Mouse (Mus musculus): ENCODE results near the gene Elovl2.
A peak's percentile ranks its signal among the peaks of the same experiment; 100 is the strongest.

Elovl2 gene

DNA sequence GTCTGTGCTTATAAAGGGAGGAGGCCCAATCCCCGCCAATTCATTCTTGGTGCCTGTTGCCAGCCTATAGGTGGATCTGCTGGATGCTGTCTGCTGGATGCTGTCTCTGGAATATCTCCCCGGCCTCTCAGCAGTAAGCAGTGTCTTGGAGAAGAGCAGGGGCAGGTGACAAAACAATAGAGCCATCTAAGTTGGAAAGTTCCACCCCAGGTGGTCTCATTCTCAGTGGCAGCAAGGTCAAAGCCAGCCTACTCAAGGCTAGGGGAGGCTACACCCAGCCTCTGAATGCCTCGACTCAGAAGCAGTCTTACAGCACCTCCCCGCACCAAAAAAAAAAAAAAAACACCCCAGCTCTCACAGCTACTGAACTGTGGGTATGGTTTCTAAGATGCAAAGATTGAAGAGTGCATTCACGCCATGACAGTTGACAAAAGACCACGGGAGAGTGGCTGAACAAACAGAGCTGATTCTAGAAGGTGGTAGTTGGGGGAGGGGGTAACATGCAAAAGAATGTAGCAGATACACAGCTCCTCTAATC, 74.7 kb downstream of the Elovl2 start:
- no peak for DNase-seq (ENCODE audit: low spot score)

DNA sequence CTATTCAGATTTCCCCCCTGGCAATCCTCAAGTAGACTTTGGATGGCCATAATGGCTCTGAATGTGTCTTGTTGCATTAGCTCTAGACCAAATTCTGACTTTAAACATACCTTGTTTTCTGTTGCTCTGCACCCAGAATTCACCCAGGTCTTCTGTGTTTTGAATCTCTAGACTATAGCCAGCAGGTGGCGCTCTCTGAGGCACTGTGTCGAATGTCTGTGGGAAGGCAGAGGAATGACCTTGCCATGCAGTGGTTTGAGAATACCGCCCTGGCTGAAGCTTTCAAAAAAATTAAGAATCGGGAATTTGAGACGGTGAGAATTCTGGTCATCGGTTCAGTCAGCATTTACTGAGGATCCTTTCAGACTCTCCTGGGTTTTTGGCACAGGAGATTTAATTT, 85.3 kb downstream of the Elovl2 start:
- DNase-seq (ENCODE audit: low spot score): peak; percentile 41
